Mouse (Mus musculus): ENCODE results near the gene Igsf8.
A peak's percentile ranks its signal among the peaks of the same experiment; 100 is the strongest.

Igsf8 gene

DNA sequence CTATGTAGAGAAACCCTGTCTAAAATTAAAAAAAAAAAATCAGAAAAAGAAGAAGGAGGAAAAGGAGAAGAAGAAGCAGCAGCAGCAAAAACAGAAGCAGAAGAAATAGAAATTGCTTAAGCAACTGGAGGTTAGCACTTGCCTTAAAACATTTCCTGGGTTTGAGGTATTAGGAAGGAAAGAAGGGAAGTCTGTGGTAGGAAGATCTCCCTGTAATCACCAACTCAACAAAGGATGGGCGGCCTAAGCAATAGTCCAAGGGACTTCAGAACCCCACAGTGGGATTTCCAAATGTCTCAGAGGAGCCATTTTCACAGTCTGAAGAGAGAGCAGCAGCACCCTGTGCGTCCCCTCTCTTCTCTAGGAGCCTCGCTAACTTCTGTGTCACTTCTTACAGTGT lies 91.0 kb downstream of the Igsf8 start:
- no peak for DNase-seq

DNA sequence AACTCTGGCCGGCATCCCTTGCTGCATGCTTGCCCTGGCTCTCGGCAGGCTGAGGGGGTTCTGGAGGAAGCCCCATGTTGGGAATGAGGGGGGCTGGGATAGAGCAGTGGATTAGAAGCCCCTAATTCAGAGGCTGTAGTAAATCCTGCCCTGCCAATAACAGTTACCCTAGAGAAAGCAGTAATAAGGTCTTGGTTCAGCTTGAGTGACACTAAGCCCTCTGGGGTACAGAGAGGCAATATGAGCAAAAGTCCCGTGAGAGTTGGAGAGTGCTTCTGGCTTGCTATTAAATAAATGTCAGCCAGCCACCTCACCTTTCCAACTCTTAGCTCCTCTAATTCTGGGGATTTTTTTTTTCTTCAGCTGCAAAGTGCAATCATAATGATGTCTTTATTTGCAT lies 93.9 kb downstream of the Igsf8 start:
- no peak for DNase-seq

DNA sequence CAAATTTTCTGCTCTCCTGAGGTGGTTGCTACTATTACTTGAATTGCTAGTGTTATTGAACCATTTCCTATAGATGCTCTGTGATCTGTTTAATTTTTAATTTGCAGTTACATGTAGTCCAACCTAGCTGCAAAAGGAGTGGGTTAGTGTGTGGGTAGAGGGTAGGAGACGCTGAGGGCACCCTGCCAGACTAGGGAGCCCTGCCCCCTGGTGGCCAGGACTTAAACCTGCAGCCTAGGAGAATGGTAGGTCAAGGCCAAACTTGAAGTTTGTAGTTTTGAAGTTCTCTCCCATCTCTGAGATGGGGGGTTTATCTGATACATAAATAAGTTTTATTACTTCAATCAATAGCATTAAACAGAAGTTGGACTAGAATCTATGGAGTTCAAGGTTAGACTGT lies 96.1 kb downstream of the Igsf8 start:
- DNase-seq, result peak; percentile 63

DNA sequence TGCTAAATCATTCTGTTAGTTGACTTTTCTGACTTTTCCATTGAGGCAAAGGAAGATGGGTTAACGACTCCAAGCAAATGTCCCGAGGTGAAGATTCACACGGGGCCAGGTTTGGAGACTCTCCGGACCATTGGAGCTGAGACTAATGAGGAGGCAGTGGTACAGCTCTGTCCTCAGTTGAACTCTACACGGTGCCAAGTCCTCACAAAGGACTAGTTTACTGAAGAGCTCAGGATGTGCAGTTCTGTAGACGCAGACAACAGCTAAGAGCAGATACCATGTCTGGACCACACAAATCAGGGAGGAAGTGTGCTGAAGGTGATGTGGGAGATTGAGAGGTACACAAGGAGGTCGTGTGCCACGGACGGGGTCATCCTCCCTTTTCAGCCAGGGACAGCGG lies 96.9 kb downstream of the Igsf8 start:
- DNase-seq, result no peak

DNA sequence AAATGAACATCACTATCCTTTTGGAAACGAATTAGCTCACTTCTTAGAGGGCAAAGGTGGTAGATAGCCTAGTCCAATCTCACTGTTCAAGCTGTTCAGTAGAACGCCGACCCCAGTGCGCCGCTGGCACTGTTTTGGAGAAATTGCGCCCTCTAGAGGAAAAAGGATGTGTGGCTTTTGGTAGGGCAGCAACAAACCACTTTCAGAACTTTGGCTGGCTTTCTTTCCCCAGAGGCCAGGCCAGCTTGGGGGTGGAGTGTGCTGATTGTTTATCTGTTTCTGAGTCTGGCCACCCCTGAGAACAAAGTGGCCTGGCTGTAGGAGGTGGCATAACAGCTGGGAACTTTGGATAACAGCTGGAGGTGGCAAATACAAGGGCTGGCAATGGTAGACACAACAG lies 103.2 kb downstream of the Igsf8 start:
- DNase-seq, result peak; percentile 49

DNA sequence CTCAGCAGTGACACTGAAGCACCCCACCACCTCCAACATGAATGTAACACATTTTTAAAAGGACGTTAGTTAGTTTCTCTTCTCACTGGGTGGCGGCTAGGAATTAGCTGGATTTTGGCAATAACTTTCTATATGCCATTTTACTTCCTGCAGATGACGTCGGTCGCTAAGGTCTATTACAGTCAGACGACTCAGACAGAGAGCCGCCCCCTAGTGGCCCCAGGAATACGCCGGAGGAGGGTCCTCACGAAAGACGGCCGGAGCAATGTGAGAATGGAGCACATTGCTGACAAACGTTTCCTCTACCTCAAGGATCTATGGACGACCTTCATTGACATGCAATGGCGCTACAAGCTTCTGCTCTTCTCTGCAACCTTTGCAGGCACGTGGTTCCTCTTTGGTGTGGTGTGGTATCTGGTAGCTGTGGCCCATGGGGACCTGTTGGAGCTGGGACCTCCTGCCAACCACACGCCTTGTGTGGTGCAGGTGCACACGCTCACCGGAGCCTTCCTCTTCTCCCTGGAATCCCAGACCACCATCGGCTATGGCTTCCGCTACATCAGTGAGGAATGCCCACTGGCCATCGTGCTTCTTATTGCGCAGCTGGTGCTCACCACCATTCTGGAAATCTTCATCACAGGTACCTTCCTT lies 107.5 kb downstream of the Igsf8 start:
- peak; percentile 84 for DNase-seq

Data from thymus, postnatal 25 days (tissue).